Mouse (Mus musculus) lung, postnatal 0 days (tissue): Measurements from ENCODE around the gene Nuak1.

Source experiments
- CTCF ChIP-seq: IDR thresholded peaks from 2 replicates; pipeline ENCODE4 v1.5.1; 2016; ENCODE audit warnings: antibody characterized with exemption, mild to moderate bottlenecking
- EP300 ChIP-seq: IDR thresholded peaks from 2 replicates; pipeline ENCODE4 v1.6.1; 2016; ENCODE audit warnings: antibody characterized with exemption, mild to moderate bottlenecking, control low read depth

DNA sequence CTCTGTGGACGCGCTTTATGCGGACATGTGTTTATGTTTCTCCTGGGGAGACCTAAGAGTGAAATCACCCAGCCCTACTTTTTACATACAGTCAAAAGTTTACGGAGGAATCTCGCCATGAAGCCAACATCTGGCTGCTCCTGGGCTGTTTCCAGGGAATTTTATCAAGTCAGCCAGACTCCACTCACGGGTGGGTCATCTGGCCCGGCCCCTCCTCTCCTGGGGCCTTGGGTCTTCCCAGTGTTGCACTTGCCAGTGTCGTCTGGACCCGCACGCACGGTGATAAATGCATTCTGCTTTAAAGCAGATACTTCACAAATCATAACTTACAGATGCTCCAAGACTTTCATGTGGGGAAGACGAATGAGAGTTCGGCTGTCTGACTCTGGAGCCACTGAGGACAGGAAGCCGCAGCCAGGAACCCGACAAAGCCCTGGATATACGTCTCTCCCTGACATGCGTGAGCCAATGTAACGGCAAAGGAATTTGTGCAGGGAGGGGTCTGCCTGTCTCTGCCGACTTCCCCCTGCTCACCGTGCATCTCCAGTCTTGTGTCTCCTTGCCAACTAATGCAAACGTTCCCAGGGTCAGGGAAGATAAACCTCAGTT lies 7.1 kb downstream of the Nuak1 start:
- TF ChIP-seq CTCF: no peak
- no peak for TF ChIP-seq EP300
